Mouse (Mus musculus) cerebellum, adult 2 months (tissue): ENCODE measurements at regions not wholly inside any gene's neighbourhood (a gene's known extent, or its start where the extent isn't known, plus 50 kb on each side); places are given as distances from the start of the nearest gene placed in this dataset.

Experiments
- CTCF ChIP-seq: fragments of 200-500 bp; IDR thresholded peaks from 2 replicates; pipeline ENCODE4 v1.5.1; 2011; ENCODE audit warnings: low read depth, mild to moderate bottlenecking, control low read depth, low read length, moderate library complexity, borderline replicate concordance; ENCODE audit not compliant: insufficient read depth
- POLR2A ChIP-seq: fragments of 200-500 bp; IDR thresholded peaks from 2 replicates; pipeline ENCODE4 v1.6.1; 2011; ENCODE audit warnings: low read length, control low read depth, borderline replicate concordance; ENCODE audit not compliant: insufficient read depth

GRCm38 (mm10) chr5:119978096-119978715, 138.1 kb upstream of the Rbm19 start:
- TF ChIP-seq CTCF, result no peak
- TF ChIP-seq POLR2A, result no peak
